Mouse (Mus musculus) midbrain, embryonic 11.5 days (tissue): ENCODE data around the gene Rhog. TPM values are rescaled to one million over a fixed set of nuclear protein-coding genes. Genes with fewer than 3 reads are reported as not detected.

Source experiments
- ATAC-seq: fragments of 200-750 bp; cut with Nextera tagmentation; 2 replicates; pipeline ENCODE4 v1.8.0; 2017; ENCODE audit warnings: moderate TSS enrichment, moderate library complexity; ENCODE audit not compliant: low FRiP score
- DNase-seq: peaks from one replicate; pipeline ENCODE4 v3.0.0; 2015; ENCODE audit warnings: low spot score; ENCODE audit errors: missing footprints
- H3K27ac ChIP-seq: fragments of 300-500 bp; sonication (generic); 2 replicates; pipeline ENCODE4 v1.5.1; 2014; ENCODE audit warnings: low read depth, low read length
- H3K27me3 ChIP-seq: fragments of 300-500 bp; sonication (generic); 2 replicates; pipeline ENCODE4 v1.6.1; 2014; ENCODE audit warnings: mild to moderate bottlenecking, low read length, moderate library complexity, mixed read lengths; ENCODE audit not compliant: control insufficient read depth, insufficient read depth
- H3K36me3 ChIP-seq: fragments of 300-500 bp; sonication (generic); 2 replicates; pipeline ENCODE4 v1.6.1; 2014; ENCODE audit warnings: mild to moderate bottlenecking, low read length, moderate library complexity, mixed read lengths; ENCODE audit not compliant: control insufficient read depth, insufficient read depth
- H3K4me1 ChIP-seq: fragments of 300-500 bp; sonication (generic); 2 replicates; pipeline ENCODE4 v1.6.1; 2014; ENCODE audit warnings: low read length; ENCODE audit not compliant: control insufficient read depth, insufficient read depth
- H3K4me2 ChIP-seq: fragments of 300-500 bp; sonication (generic); 2 replicates; pipeline ENCODE4 v1.6.1; 2014; ENCODE audit warnings: mild to moderate bottlenecking, moderate library complexity
- H3K4me3 ChIP-seq: fragments of 300-500 bp; sonication (generic); 2 replicates; pipeline ENCODE4 v1.5.1; 2014; ENCODE audit warnings: low read depth, low read length
- H3K9ac ChIP-seq: fragments of 300-500 bp; sonication (generic); 2 replicates; pipeline ENCODE4 v1.6.1; 2014; ENCODE audit warnings: low read length
- H3K9me3 ChIP-seq: fragments of 300-500 bp; sonication (generic); 2 replicates; pipeline ENCODE4 v1.6.1; 2016; ENCODE audit warnings: low read length; ENCODE audit not compliant: control insufficient read depth
- WGBS: fragments of 180-500 bp; shearing (Covaris S2); extraction: QIAGEN DNeasy Blood & Tissue Kit; methylation state at CpG from one replicate; pipeline ENCODE4 v1.1.7; 2014; 5-methylcytosine and 5-hydroxymethylcytosine counted together
- polyA plus RNA-seq: library from polyadenylated mRNA; unstranded; fragments of >200 nt; fragmentation: Nextera tagmentation; extraction: Ambion mirVana; gene quantifications from 2 replicates; pipeline ENCODE4 v1.2.1, GENCODE M21; 2014

Gene Rhog
- polyA plus RNA-seq, 1 experiment from 2014 or later = 29.4 TPM

- Histone ChIP-seq H3K4me1 (no peaks in the 10 kb centered on the region), H3K9me3 (no peaks in the 10 kb centered on the region), H3K27ac (no peak overlapping the region), H3K4me2 (peak overlapping the region; percentile 67), H3K9ac (peak overlapping the region; percentile 70), H3K36me3 (no peaks in the 10 kb centered on the region), H3K4me3 (peak overlapping the region; percentile 58), H3K27me3 (no peaks in the 10 kb centered on the region)
- under 1% methylated on average over 5 of the region's 13 CpGs for WGBS
- DNase-seq (peak; percentile 90), ATAC-seq (peak; percentile 81)
Observed at GRCm38 (mm10) chr7:102222336-102222735, 33.5 kb downstream of the Rhog start.

GRCm38 (mm10) chr7:102221899-102222298, 34.0 kb downstream of the Rhog start:
- Histone ChIP-seq H3K27ac (no peak overlapping the region), H3K4me1 (no peaks in the 10 kb centered on the region), H3K4me3 (no peak overlapping the region), H3K9me3 (no peaks in the 10 kb centered on the region), H3K4me2 (no peak overlapping the region), H3K9ac (no peak overlapping the region), H3K36me3 (no peaks in the 10 kb centered on the region), H3K27me3 (no peaks in the 10 kb centered on the region)
- ATAC-seq (peak; percentile 31), DNase-seq (no peak)
- 59% methylated on average over 1 of the region's 1 CpGs for WGBS

- WGBS = 70% methylated on average over 3 of the region's 3 CpGs
Observed at GRCm38 (mm10) chr7:102211071-102211470, 44.8 kb downstream of the Rhog start.

GRCm38 (mm10) chr7:102209756-102210721, 45.8 kb downstream of the Rhog start, which contains the start of the genes Nup98 and Pgap2:
TSS of gene Nup98 (minus strand) at chr7:102210176.
TSS of gene Pgap2 (plus strand) at chr7:102210208.
- H3K4me1 ChIP-seq = peaks cover 11% of the 10 kb centered on the region
- H3K27ac ChIP-seq = peak within 1 kb of the TSS; percentile 80
- peak within 1 kb of the TSS; percentile 84 for H3K4me3 ChIP-seq
- peak within 1 kb of the TSS; percentile 86 for H3K9ac ChIP-seq
- H3K36me3 ChIP-seq = no peaks in the 10 kb centered on the region
- no peaks in the 10 kb centered on the region for H3K27me3 ChIP-seq
- DNase-seq = peak; percentile 99
- peak within 1 kb of the TSS; percentile 64 for H3K4me2 ChIP-seq
- peak; percentile 99 for ATAC-seq
- H3K9me3 ChIP-seq = no peaks in the 10 kb centered on the region
- WGBS = under 1% methylated on average over 78 of the region's 87 CpGs

More at GRCm38 (mm10) chr7:102211071-102211470, 44.8 kb downstream of the Rhog start:
- H3K4me2 ChIP-seq = peak overlapping the region; percentile 62
- no peaks in the 10 kb centered on the region for H3K27me3 ChIP-seq
- H3K27ac ChIP-seq = peak overlapping the region; percentile 73
- H3K4me3 ChIP-seq = peak overlapping the region; percentile 84
- ATAC-seq (no peak), DNase-seq (peak; percentile 65)
- H3K4me1 ChIP-seq = peaks cover 11% of the 10 kb centered on the region
- H3K9ac ChIP-seq = peak overlapping the region; percentile 68
- no peaks in the 10 kb centered on the region for H3K9me3 ChIP-seq
- no peaks in the 10 kb centered on the region for H3K36me3 ChIP-seq

GRCm38 (mm10) chr7:102208806-102209363, 47.0 kb downstream of the Rhog start:
- H3K27me3 ChIP-seq = no peaks in the 10 kb centered on the region
- H3K9ac ChIP-seq = peak overlapping the region; percentile 86
- H3K36me3 ChIP-seq = no peaks in the 10 kb centered on the region
- 52% methylated on average over 4 of the region's 4 CpGs for WGBS
- peak overlapping the region; percentile 84 for H3K4me3 ChIP-seq
- H3K4me1 ChIP-seq = peaks cover 11% of the 10 kb centered on the region
- ATAC-seq = no peak
- peak; percentile 72 for DNase-seq
- H3K27ac ChIP-seq = no peak overlapping the region
- peak overlapping the region; percentile 64 for H3K4me2 ChIP-seq
- H3K9me3 ChIP-seq = no peaks in the 10 kb centered on the region

GRCm38 (mm10) chr7:102205646-102206045, 50.2 kb downstream of the Rhog start:
- no peak overlapping the region for H3K9ac ChIP-seq
- no peak overlapping the region for H3K4me2 ChIP-seq
- H3K27me3 ChIP-seq = no peaks in the 10 kb centered on the region
- no peak overlapping the region for H3K27ac ChIP-seq
- no peak overlapping the region for H3K4me3 ChIP-seq
- WGBS = 93% methylated on average over 1 of the region's 1 CpGs
- peaks cover 11% of the 10 kb centered on the region for H3K4me1 ChIP-seq
- ATAC-seq = no peak
- peak; percentile 49 for DNase-seq
- H3K9me3 ChIP-seq = no peaks in the 10 kb centered on the region
- no peaks in the 10 kb centered on the region for H3K36me3 ChIP-seq

GRCm38 (mm10) chr7:102204296-102204857, 51.5 kb downstream of the Rhog start:
- peak; percentile 71 for DNase-seq

GRCm38 (mm10) chr7:102200996-102201785, 54.7 kb downstream of the Rhog start:
- H3K27me3 ChIP-seq = no peaks in the 10 kb centered on the region
- no peaks in the 10 kb centered on the region for H3K36me3 ChIP-seq
- H3K4me2 ChIP-seq = no peak overlapping the region
- H3K9ac ChIP-seq = no peak overlapping the region
- DNase-seq = no peak
- no peaks in the 10 kb centered on the region for H3K4me1 ChIP-seq
- H3K4me3 ChIP-seq = no peak overlapping the region
- H3K27ac ChIP-seq = no peak overlapping the region
- no peaks in the 10 kb centered on the region for H3K9me3 ChIP-seq
- no peak for ATAC-seq

More at GRCm38 (mm10) chr7:102204296-102204857, 51.5 kb downstream of the Rhog start:
- Histone ChIP-seq H3K27ac (no peak overlapping the region), H3K36me3 (no peaks in the 10 kb centered on the region), H3K4me1 (peaks cover 11% of the 10 kb centered on the region), H3K27me3 (no peaks in the 10 kb centered on the region), H3K4me2 (no peak overlapping the region), H3K4me3 (no peak overlapping the region), H3K9ac (no peak overlapping the region), H3K9me3 (no peaks in the 10 kb centered on the region)
- WGBS = 86% methylated on average over 3 of the region's 3 CpGs
- ATAC-seq = no peak
